Mouse (Mus musculus) testis, adult 2 months (tissue): ENCODE measurements around the gene Tada2a.

Experiments used
- CTCF ChIP-seq: fragments of 200-500 bp; IDR thresholded peaks from 2 replicates; pipeline ENCODE4 v1.5.1; 2012; ENCODE audit warnings: low read depth, mild to moderate bottlenecking, inconsistent platforms, low read length, moderate library complexity; ENCODE audit not compliant: control insufficient read depth, insufficient read depth, insufficient replicate concordance
- POLR2A ChIP-seq: fragments of 200-500 bp; IDR thresholded peaks from 2 replicates; pipeline ENCODE4 v1.6.1; 2012; ENCODE audit warnings: low read depth, mild to moderate bottlenecking, inconsistent platforms, low read length, moderate library complexity; ENCODE audit not compliant: control insufficient read depth

- TF ChIP-seq CTCF, result no peak
- TF ChIP-seq POLR2A, result no peak
These were observed 13.8 kb downstream of the Tada2a start for GRCm38 (mm10) chr11:84115646-84116045.
